Mouse (Mus musculus) lung, adult 2 months (tissue): ENCODE results near the gene Steap4.

ENCODE experiments used
- CTCF ChIP-seq: fragments of 200-500 bp; IDR thresholded peaks from 2 replicates; pipeline ENCODE4 v1.5.1; 2011; ENCODE audit warnings: mild to moderate bottlenecking, low read length, control low read depth; ENCODE audit not compliant: insufficient read depth
- POLR2A ChIP-seq: fragments of 200-500 bp; IDR thresholded peaks from 2 replicates; pipeline ENCODE4 v1.6.1; 2011; ENCODE audit warnings: low read depth, mild to moderate bottlenecking, control low read depth, low read length, borderline replicate concordance; ENCODE audit errors: extremely low read depth

- TF ChIP-seq CTCF = no peak
- TF ChIP-seq POLR2A = no peak
These were observed 42.6 kb upstream of the Steap4 start for GRCm38 (mm10) chr5:7917501-7918295.
